Mouse (Mus musculus): ENCODE measurements at regions not wholly inside any gene's neighbourhood (a gene's known extent, or its start where the extent isn't known, plus 50 kb on each side); places are given as distances from the start of the nearest gene placed in this dataset.

- 92% methylated on average over 2 of the region's 2 CpGs for WGBS
- ATAC-seq (ENCODE audit: low FRiP score, low read depth) = no peak
- Histone ChIP-seq H3K4me3 (no peak overlapping the region), H3K27ac (no peak overlapping the region), H3K4me1 (no peaks in the 10 kb centered on the region), H3K36me3 (no peaks in the 10 kb centered on the region), H3K9me3 (no peaks in the 10 kb centered on the region), H3K4me2 (replicated peaks) (no peak overlapping the region), H3K27me3 (replicated peaks) (no peaks in the 10 kb centered on the region), H3K9ac (no peak overlapping the region)
Measured at GRCm38 (mm10) chr12:97895981-97896380, 363.3 kb downstream of the Galc start.

- no peaks in the 10 kb centered on the region for H3K9me3 ChIP-seq
- no peaks in the 10 kb centered on the region for H3K4me1 ChIP-seq
- ATAC-seq (ENCODE audit: low FRiP score, low read depth) = 0 out of 2 replicates have a peak, but pooled peaks have one; percentile 53
- no peaks in the 10 kb centered on the region for H3K27me3 ChIP-seq (replicated peaks)
- H3K9ac ChIP-seq = no peak overlapping the region
- H3K4me2 ChIP-seq (replicated peaks) = peak overlapping the region; percentile 18; the same call in 1 of the 2 replicates
- WGBS = 29% methylated on average over 12 of the region's 12 CpGs
- H3K27ac ChIP-seq = no peak overlapping the region
- no peak overlapping the region for H3K4me3 ChIP-seq
- no peaks in the 10 kb centered on the region for H3K36me3 ChIP-seq
Measured at GRCm38 (mm10) chr12:97888801-97889455, 370.3 kb downstream of the Galc start.

GRCm38 (mm10) chr12:97888291-97888800 lies 370.9 kb downstream of the Galc start:
- H3K4me3 ChIP-seq = no peak overlapping the region
- ATAC-seq (ENCODE audit: low FRiP score, low read depth) = no peak

GRCm38 (mm10) chr12:97882439-97882838 lies 376.8 kb downstream of the Galc start:
- Histone ChIP-seq H3K9ac (no peak overlapping the region), H3K36me3 (no peaks in the 10 kb centered on the region)

More at GRCm38 (mm10) chr12:97888291-97888800, 370.9 kb downstream of the Galc start:
- Histone ChIP-seq H3K9me3 (no peaks in the 10 kb centered on the region), H3K4me2 (replicated peaks) (peak overlapping the region; percentile 18; the same call in 1 of the 2 replicates), H3K27me3 (replicated peaks) (no peaks in the 10 kb centered on the region), H3K9ac (no peak overlapping the region), H3K36me3 (no peaks in the 10 kb centered on the region), H3K27ac (no peak overlapping the region), H3K4me1 (no peaks in the 10 kb centered on the region)
- WGBS = 31% methylated on average over 6 of the region's 6 CpGs

GRCm38 (mm10) chr12:97872391-97872790 lies 386.9 kb downstream of the Galc start:
- no peaks in the 10 kb centered on the region for H3K9me3 ChIP-seq
- peak; percentile 63 for ATAC-seq (ENCODE audit: low FRiP score, low read depth)
- H3K4me2 ChIP-seq (replicated peaks) = no peak overlapping the region
- no peak overlapping the region for H3K4me3 ChIP-seq
- no peak overlapping the region for H3K9ac ChIP-seq
- no peaks in the 10 kb centered on the region for H3K4me1 ChIP-seq
- H3K36me3 ChIP-seq = no peaks in the 10 kb centered on the region
- H3K27ac ChIP-seq = no peak overlapping the region
- WGBS = 20% methylated on average over 2 of the region's 2 CpGs
- H3K27me3 ChIP-seq (replicated peaks) = no peaks in the 10 kb centered on the region

More at GRCm38 (mm10) chr12:97882439-97882838, 376.8 kb downstream of the Galc start:
- 78% methylated on average over 4 of the region's 4 CpGs for WGBS
- Histone ChIP-seq H3K4me2 (replicated peaks) (no peak overlapping the region), H3K4me3 (no peak overlapping the region), H3K4me1 (no peaks in the 10 kb centered on the region), H3K27me3 (replicated peaks) (no peaks in the 10 kb centered on the region), H3K9me3 (no peaks in the 10 kb centered on the region), H3K27ac (no peak overlapping the region)
- ATAC-seq (ENCODE audit: low FRiP score, low read depth) = no peak

GRCm38 (mm10) chr12:97862921-97863320 lies 396.3 kb downstream of the Galc start:
- Histone ChIP-seq H3K36me3 (no peaks in the 10 kb centered on the region), H3K4me1 (no peaks in the 10 kb centered on the region), H3K4me3 (no peak overlapping the region), H3K9me3 (no peaks in the 10 kb centered on the region), H3K4me2 (replicated peaks) (no peak overlapping the region), H3K27ac (no peak overlapping the region), H3K9ac (no peak overlapping the region), H3K27me3 (replicated peaks) (no peaks in the 10 kb centered on the region)
- 87% methylated on average over 3 of the region's 3 CpGs for WGBS
- no peak for ATAC-seq (ENCODE audit: low FRiP score, low read depth)

GRCm38 (mm10) chr12:97836202-97836908 lies 422.9 kb downstream of the Galc start:
- Histone ChIP-seq H3K27me3 (replicated peaks) (no peaks in the 10 kb centered on the region), H3K9me3 (no peaks in the 10 kb centered on the region), H3K27ac (no peak overlapping the region)

GRCm38 (mm10) chr12:97793364-97794120 lies 465.7 kb downstream of the Galc start:
- H3K4me1 ChIP-seq = no peaks in the 10 kb centered on the region
- H3K4me2 ChIP-seq (replicated peaks) = no peak overlapping the region

More at GRCm38 (mm10) chr12:97836202-97836908, 422.9 kb downstream of the Galc start:
- no peak overlapping the region for H3K9ac ChIP-seq
- no peaks in the 10 kb centered on the region for H3K4me1 ChIP-seq
- H3K4me3 ChIP-seq = no peak overlapping the region
- no peaks in the 10 kb centered on the region for H3K36me3 ChIP-seq
- H3K4me2 ChIP-seq (replicated peaks) = no peak overlapping the region
- 74% methylated on average over 8 of the region's 8 CpGs for WGBS
- peak; percentile 75 for ATAC-seq (ENCODE audit: low FRiP score, low read depth)

GRCm38 (mm10) chr12:97783476-97783875 lies 475.8 kb downstream of the Galc start:
- no peak for ATAC-seq (ENCODE audit: low FRiP score, low read depth)
- H3K4me1 ChIP-seq = no peaks in the 10 kb centered on the region

More at GRCm38 (mm10) chr12:97793364-97794120, 465.7 kb downstream of the Galc start:
- no peak overlapping the region for H3K9ac ChIP-seq
- no peaks in the 10 kb centered on the region for H3K36me3 ChIP-seq
- no peaks in the 10 kb centered on the region for H3K9me3 ChIP-seq
- WGBS = 73% methylated on average over 16 of the region's 16 CpGs
- H3K27me3 ChIP-seq (replicated peaks) = no peaks in the 10 kb centered on the region
- H3K27ac ChIP-seq = no peak overlapping the region
- no peak overlapping the region for H3K4me3 ChIP-seq
- ATAC-seq (ENCODE audit: low FRiP score, low read depth) = no peak

GRCm38 (mm10) chr12:97759116-97759515 lies 500.1 kb downstream of the Galc start:
- no peaks in the 10 kb centered on the region for H3K27me3 ChIP-seq (replicated peaks)
- no peaks in the 10 kb centered on the region for H3K9me3 ChIP-seq
- ATAC-seq (ENCODE audit: low FRiP score, low read depth) = no peak
- no peaks in the 10 kb centered on the region for H3K4me1 ChIP-seq
- no peaks in the 10 kb centered on the region for H3K36me3 ChIP-seq
- no peak overlapping the region for H3K4me2 ChIP-seq (replicated peaks)
- H3K9ac ChIP-seq = no peak overlapping the region
- whole genome bisulfite sequencing = 81% methylated on average over 3 of the region's 3 CpGs
- H3K4me3 ChIP-seq = no peak overlapping the region
- no peak overlapping the region for H3K27ac ChIP-seq

More at GRCm38 (mm10) chr12:97783476-97783875, 475.8 kb downstream of the Galc start:
- H3K27me3 ChIP-seq (replicated peaks) = no peaks in the 10 kb centered on the region
- H3K9me3 ChIP-seq = no peaks in the 10 kb centered on the region
- H3K4me3 ChIP-seq = no peak overlapping the region
- no peak overlapping the region for H3K9ac ChIP-seq
- no peak overlapping the region for H3K27ac ChIP-seq
- 85% methylated on average over 3 of the region's 3 CpGs for WGBS
- H3K4me2 ChIP-seq (replicated peaks) = no peak overlapping the region
- no peaks in the 10 kb centered on the region for H3K36me3 ChIP-seq

GRCm38 (mm10) chr12:97758624-97759023 lies 500.6 kb downstream of the Galc start:
- no peaks in the 10 kb centered on the region for H3K4me1 ChIP-seq
- no peak for ATAC-seq (ENCODE audit: low FRiP score, low read depth)
- 53% methylated on average over 2 of the region's 2 CpGs for WGBS

GRCm38 (mm10) chr12:97750166-97750565 lies 509.1 kb downstream of the Galc start:
- no peaks in the 10 kb centered on the region for H3K36me3 ChIP-seq
- no peaks in the 10 kb centered on the region for H3K9me3 ChIP-seq
- H3K27ac ChIP-seq = no peak overlapping the region
- WGBS = 78% methylated on average over 2 of the region's 2 CpGs
- no peak overlapping the region for H3K9ac ChIP-seq
- no peak overlapping the region for H3K4me2 ChIP-seq (replicated peaks)
- H3K4me1 ChIP-seq = no peaks in the 10 kb centered on the region
- no peak for ATAC-seq (ENCODE audit: low FRiP score, low read depth)
- H3K4me3 ChIP-seq = no peak overlapping the region
- no peaks in the 10 kb centered on the region for H3K27me3 ChIP-seq (replicated peaks)

More at GRCm38 (mm10) chr12:97758624-97759023, 500.6 kb downstream of the Galc start:
- H3K4me3 ChIP-seq = no peak overlapping the region
- no peaks in the 10 kb centered on the region for H3K27me3 ChIP-seq (replicated peaks)
- H3K9ac ChIP-seq = no peak overlapping the region
- H3K36me3 ChIP-seq = no peaks in the 10 kb centered on the region
- no peaks in the 10 kb centered on the region for H3K9me3 ChIP-seq
- no peak overlapping the region for H3K4me2 ChIP-seq (replicated peaks)
- H3K27ac ChIP-seq = no peak overlapping the region
